Mouse (Mus musculus) testis, adult 2 months (tissue): ENCODE data around the gene Polh.

Experiments
- CTCF ChIP-seq: fragments of 200-500 bp; IDR thresholded peaks from 2 replicates; pipeline ENCODE4 v1.5.1; 2012; ENCODE audit warnings: low read depth, mild to moderate bottlenecking, inconsistent platforms, low read length, moderate library complexity; ENCODE audit not compliant: control insufficient read depth, insufficient read depth, insufficient replicate concordance
- POLR2A ChIP-seq: fragments of 200-500 bp; IDR thresholded peaks from 2 replicates; pipeline ENCODE4 v1.6.1; 2012; ENCODE audit warnings: low read depth, mild to moderate bottlenecking, inconsistent platforms, low read length, moderate library complexity; ENCODE audit not compliant: control insufficient read depth

DNA sequence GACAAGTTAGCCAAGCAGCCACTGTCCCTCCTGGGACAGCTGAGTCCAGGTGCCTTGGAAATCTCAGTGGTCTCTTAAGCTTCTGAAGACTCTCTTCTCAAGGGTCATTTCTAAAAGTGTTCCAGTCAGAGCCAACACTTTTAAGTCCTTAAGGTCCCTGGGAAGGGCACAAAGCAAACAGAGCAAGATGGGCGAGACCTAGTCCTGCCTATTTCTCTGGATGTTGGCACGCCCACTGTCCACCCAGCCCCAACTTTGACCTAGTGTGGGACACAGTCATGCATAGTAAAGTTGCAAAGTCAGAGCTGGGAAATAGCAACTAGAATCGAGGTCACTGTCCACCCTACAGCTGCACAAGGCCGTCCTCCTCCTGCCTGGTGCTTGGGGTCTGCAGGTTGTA, 40.5 kb upstream of the Polh start:
- TF ChIP-seq CTCF (no peak), POLR2A (no peak)
